Mouse (Mus musculus) heart, embryonic 15.5 days (tissue): Measurements from ENCODE around the gene Amigo2. TPM values are rescaled to one million over a fixed set of nuclear protein-coding genes. Genes with fewer than 3 reads are reported as not detected.

Experiments
- ATAC-seq: fragments of 200-750 bp; cut with Nextera tagmentation; replicated peaks from 2 replicates; pipeline ENCODE4 v1.8.0; 2017; ENCODE audit warnings: low read depth, moderate TSS enrichment; ENCODE audit not compliant: insufficient number of reproducible peaks, insufficient read depth, low FRiP score
- H3K27ac ChIP-seq: fragments of 300-500 bp; sonication (generic); 2 replicates; pipeline ENCODE4 v1.5.1; 2015; ENCODE audit warnings: mild to moderate bottlenecking, inconsistent platforms
- H3K27me3 ChIP-seq: fragments of 300-500 bp; sonication (generic); 2 replicates; pipeline ENCODE4 v1.6.1; 2015; ENCODE audit warnings: inconsistent platforms
- H3K36me3 ChIP-seq: fragments of 300-500 bp; sonication (generic); 2 replicates; pipeline ENCODE4 v1.6.1; 2015; ENCODE audit warnings: mild to moderate bottlenecking, inconsistent platforms
- H3K4me1 ChIP-seq: fragments of 300-500 bp; sonication (generic); replicated peaks from 2 replicates; pipeline ENCODE4 v1.6.1; 2015; ENCODE audit warnings: inconsistent platforms
- H3K4me2 ChIP-seq: fragments of 300-500 bp; sonication (generic); 2 replicates; pipeline ENCODE4 v1.6.1; 2015; ENCODE audit warnings: inconsistent platforms, mild to moderate bottlenecking, moderate library complexity
- H3K4me3 ChIP-seq: fragments of 300-500 bp; sonication (generic); 2 replicates; pipeline ENCODE4 v1.5.1; 2015; ENCODE audit warnings: mild to moderate bottlenecking, inconsistent platforms
- H3K9ac ChIP-seq: fragments of 300-500 bp; sonication (generic); 2 replicates; pipeline ENCODE4 v1.6.1; 2015; ENCODE audit warnings: mild to moderate bottlenecking, inconsistent platforms
- H3K9me3 ChIP-seq: fragments of 300-500 bp; sonication (generic); replicated peaks from 2 replicates; pipeline ENCODE4 v1.6.1; 2016; ENCODE audit warnings: inconsistent platforms
- WGBS: fragments of 180-500 bp; shearing (Covaris S2); methylation state at CpG from one replicate; pipeline ENCODE4 v1.1.7; 2015; ENCODE audit warnings: mixed read lengths; 5-methylcytosine and 5-hydroxymethylcytosine counted together
- polyA plus RNA-seq: library from polyadenylated mRNA; unstranded; fragments of >200 nt; fragmentation: Nextera tagmentation; extraction: Ambion mirVana; gene quantifications from 2 replicates; pipeline ENCODE4 v1.2.1, GENCODE M21; 2015

Amigo2 gene
- polyA plus RNA-seq, 1 experiment from 2014 or later = 4.5 TPM

DNA sequence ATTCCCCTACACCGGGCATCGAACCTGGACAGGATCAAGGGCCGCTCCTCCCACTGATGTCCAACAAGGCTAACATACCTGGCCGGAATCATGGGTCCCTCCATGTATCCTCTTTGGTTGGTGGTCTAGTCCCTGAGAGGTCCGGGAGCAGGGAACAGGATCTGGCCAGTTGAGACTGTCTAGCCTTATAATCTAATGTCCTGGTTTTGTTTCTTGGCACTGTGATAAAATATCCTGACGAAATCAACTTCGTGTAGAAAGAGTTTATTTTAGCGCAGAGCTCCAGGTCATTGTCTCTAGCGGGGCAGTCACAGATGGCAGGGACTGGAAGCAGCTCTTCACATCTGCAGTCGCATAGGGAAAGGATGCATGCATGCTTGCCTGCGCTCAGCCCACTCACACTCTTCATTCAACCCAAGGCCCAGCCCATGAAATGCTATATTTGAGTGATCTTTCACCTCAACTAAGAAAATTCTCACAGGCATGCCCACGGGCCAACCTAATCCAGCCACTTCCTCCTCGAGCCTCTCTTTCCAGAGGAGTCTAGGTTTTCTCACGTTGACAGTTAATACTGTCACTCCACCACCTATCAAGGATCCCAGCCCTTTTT, 19.3 kb upstream of the Amigo2 start:
- Histone ChIP-seq H3K9ac (no peak overlapping the region), H3K9me3 (no peaks in the 10 kb centered on the region), H3K4me1 (no peaks in the 10 kb centered on the region), H3K27ac (no peak overlapping the region), H3K36me3 (no peaks in the 10 kb centered on the region), H3K4me2 (no peak overlapping the region), H3K4me3 (no peak overlapping the region), H3K27me3 (no peaks in the 10 kb centered on the region)
- 71% methylated on average over 14 of the region's 14 CpGs for WGBS
- ATAC-seq = no peak

DNA sequence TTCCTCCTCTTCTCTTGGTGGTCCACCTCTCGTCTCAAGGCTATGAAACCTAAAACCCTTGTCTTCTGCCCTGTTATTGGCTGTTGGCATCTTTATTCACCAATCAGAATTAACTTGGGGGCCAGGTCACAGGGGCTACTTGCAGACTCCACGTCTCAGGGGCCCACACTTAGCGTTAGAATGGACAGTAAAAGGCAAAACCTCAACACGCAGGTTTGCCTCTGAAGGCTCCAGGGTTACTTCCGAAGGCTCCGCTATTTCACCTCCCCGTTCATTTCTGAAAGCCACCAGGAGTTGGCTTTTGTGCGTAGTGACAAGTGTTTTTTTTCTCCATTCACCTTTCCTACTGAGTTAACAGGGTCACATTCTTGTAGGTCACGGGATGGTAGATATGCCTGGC, 15.2 kb upstream of the Amigo2 start:
- 75% methylated on average over 9 of the region's 9 CpGs for WGBS
- Histone ChIP-seq H3K36me3 (no peaks in the 10 kb centered on the region), H3K4me3 (no peak overlapping the region), H3K4me2 (no peak overlapping the region), H3K9ac (no peak overlapping the region), H3K9me3 (no peaks in the 10 kb centered on the region), H3K27me3 (no peaks in the 10 kb centered on the region), H3K4me1 (no peaks in the 10 kb centered on the region; the same call in 1 of the 2 replicates), H3K27ac (no peak overlapping the region)
- ATAC-seq = no peak

DNA sequence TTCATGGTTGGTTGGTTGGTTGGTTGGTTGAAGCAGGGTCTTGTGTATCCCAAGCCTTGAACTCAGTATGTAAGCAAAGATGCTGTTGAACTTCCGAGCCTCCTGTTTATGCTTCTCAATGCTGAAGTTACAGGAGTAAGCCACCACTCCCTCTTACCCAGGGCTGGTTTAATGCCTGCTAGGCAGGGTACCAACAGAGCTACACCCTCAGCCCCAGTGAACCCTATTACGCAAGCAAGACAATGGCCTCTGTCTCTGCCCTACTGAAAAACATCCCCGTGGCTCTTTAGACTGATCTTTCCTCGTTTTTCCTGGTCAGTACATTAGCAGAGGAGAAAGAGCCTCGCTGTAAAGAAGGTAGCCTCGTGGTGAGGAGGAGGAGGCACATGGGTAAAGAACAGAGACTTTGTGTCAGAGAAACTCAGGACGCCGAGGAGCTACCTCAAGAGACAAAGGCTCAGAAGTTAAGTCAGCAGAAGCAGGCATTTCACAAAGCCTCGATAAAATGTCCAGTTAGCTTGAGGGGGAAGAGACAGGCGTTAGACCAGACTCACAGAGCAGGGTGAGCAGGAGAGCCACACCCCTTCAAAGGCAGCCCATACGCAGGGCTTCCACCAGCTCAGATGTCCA, 13.0 kb upstream of the Amigo2 start:
- ATAC-seq = no peak
- no peak overlapping the region for H3K4me3 ChIP-seq
- H3K36me3 ChIP-seq = no peaks in the 10 kb centered on the region
- 75% methylated on average over 11 of the region's 11 CpGs for WGBS
- no peak overlapping the region for H3K9ac ChIP-seq
- H3K27me3 ChIP-seq = no peaks in the 10 kb centered on the region
- no peaks in the 10 kb centered on the region; the same call in 1 of the 2 replicates for H3K4me1 ChIP-seq
- no peaks in the 10 kb centered on the region for H3K9me3 ChIP-seq
- no peak overlapping the region for H3K27ac ChIP-seq
- H3K4me2 ChIP-seq = no peak overlapping the region

DNA sequence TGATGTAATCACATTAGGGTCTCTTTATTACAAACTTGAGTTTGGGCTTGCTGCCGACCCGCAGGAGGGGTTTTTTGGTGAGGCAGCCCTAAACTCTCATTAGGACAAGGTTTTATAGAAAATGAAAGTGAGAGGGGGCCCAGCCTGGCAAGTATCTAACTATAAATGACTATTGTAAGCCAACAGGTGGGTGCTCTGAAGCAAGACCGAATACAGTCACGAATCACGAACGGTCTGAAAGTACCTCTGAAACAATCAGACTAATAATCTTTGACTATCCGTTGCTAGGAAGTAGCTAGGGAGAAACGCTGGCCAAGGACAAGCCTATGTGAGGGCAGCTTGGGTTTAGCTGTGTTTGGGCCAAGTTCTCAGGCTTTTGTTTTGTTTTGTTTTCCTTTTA, 12.2 kb upstream of the Amigo2 start:
- ATAC-seq = no peak
- Histone ChIP-seq H3K4me2 (no peak overlapping the region), H3K27me3 (no peaks in the 10 kb centered on the region), H3K4me3 (no peak overlapping the region), H3K9me3 (no peaks in the 10 kb centered on the region), H3K27ac (no peak overlapping the region), H3K9ac (no peak overlapping the region), H3K4me1 (no peaks in the 10 kb centered on the region; the same call in 1 of the 2 replicates), H3K36me3 (no peaks in the 10 kb centered on the region)
- 73% methylated on average over 8 of the region's 8 CpGs for WGBS

DNA sequence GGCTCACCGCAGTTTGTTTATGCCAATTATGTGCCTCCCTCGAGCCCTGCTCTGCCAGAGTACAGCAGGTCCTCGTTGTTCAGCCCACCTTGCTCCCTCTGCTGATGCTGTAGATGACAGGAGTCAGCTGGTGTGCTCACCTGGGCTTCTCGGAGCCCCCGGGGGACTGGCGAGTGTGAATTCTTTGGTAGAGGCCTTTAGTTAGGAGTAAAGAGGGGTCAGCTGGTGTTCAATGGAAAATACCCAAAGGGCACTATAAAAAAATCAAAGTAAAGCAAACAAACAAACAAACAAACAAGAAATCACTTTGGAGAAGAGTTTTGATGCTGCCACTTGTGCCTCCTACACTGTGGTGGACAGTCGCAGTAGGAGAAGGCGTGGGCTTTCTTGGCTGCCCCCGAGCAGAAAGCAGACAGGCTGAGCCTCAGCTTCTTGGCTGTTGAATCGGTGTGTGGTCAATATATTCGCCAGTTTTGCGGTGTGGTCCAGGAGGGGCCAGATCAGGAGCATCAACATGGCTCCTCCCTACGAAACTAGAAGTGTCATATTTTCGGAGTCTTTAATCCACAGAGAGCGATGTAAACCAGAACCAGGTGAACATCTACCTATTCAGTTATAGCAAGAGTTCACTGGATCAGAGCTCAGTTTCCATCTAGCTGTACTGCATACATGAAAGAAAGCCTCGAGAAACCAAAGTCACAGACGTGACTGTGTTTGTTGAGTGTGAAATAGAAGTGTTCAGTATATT, 11.6 kb upstream of the Amigo2 start:
- H3K27me3 ChIP-seq = no peaks in the 10 kb centered on the region
- ATAC-seq = no peak
- no peaks in the 10 kb centered on the region for H3K9me3 ChIP-seq
- no peak overlapping the region for H3K9ac ChIP-seq
- no peaks in the 10 kb centered on the region; the same call in 1 of the 2 replicates for H3K4me1 ChIP-seq
- H3K36me3 ChIP-seq = no peaks in the 10 kb centered on the region
- H3K4me3 ChIP-seq = no peak overlapping the region
- WGBS = 86% methylated on average over 17 of the region's 17 CpGs
- H3K27ac ChIP-seq = no peak overlapping the region
- no peak overlapping the region for H3K4me2 ChIP-seq

DNA sequence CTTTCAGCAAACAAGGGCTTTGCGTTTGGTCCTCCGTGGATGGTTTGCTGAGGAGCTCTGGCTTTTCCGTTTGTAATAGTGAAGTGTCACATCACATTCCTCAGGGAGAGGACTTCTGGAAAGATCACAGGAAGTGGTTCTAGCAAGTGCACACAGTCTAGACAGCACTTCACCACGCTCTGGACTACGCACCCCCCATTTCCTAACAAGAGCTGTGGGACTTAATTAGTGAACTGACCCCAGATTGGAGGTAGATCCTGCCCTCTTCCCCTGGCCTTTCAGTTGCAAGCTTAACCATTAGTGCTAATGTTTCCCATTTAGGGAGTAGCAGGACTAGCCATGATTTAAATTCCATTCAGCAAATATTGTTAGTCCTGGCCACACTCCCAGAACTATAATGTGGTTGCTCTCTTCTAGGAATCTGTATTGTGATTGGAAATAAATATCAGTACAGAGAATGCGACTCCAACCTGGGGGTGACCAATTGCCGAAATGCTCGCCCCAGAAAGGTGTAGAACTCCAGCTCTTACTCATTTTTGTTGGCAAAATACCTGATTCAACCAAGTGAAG, 10.2 kb upstream of the Amigo2 start:
- ATAC-seq = no peak
- Histone ChIP-seq H3K4me1 (no peaks in the 10 kb centered on the region; the same call in 1 of the 2 replicates), H3K4me3 (no peak overlapping the region), H3K27me3 (no peaks in the 10 kb centered on the region), H3K4me2 (no peak overlapping the region), H3K9ac (no peak overlapping the region), H3K9me3 (no peaks in the 10 kb centered on the region), H3K36me3 (no peaks in the 10 kb centered on the region), H3K27ac (no peak overlapping the region; the same call in 1 of the 2 replicates)
- WGBS = 52% methylated on average over 8 of the region's 8 CpGs

DNA sequence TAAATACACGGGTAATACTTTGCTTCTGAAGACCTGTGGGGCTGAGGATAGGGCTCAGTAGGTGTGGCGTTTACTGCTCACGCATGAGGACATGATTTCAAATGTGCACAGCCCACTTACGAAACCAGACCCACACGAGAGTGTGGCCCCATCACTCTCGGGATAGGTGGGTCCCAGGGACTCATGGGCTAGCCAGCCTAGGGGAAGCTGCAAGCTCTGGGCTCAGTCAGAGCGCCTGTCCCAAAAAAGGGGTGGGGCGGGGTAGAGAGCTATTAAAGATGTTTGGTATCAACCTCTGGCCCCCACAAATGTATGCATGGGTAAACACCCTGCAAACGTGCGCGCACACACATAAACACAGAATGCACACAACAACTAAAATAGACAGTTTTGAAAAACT, 9.3 kb upstream of the Amigo2 start:
- no peak for ATAC-seq
- H3K9me3 ChIP-seq = no peaks in the 10 kb centered on the region
- no peak overlapping the region for H3K4me2 ChIP-seq
- H3K4me3 ChIP-seq = no peak overlapping the region
- H3K9ac ChIP-seq = no peak overlapping the region
- no peaks in the 10 kb centered on the region for H3K27me3 ChIP-seq
- WGBS = 90% methylated on average over 11 of the region's 11 CpGs
- H3K27ac ChIP-seq = no peak overlapping the region
- H3K36me3 ChIP-seq = no peaks in the 10 kb centered on the region
- H3K4me1 ChIP-seq = no peaks in the 10 kb centered on the region; the same call in 1 of the 2 replicates

DNA sequence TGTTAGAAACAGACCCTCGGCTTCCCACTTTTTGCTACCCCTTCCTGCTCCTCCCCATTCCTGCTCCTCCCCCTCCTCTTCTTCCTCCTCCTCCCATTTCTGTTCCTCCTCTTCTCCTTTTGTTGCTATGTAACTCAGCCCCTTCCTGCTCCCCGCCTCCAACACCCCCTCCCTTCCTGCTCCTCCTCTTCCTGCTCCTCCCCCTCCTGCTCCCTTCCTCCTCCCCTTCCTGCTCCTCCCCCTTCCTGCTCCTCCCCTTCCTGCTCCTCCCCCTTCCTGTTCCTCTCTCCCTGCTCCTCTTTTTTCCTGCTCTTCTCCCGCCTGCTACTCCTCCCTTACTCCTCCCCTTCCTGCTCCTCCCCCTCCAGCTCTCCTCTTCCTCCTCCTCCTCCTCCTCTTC, 8.7 kb upstream of the Amigo2 start:
- no peaks in the 10 kb centered on the region for H3K27me3 ChIP-seq

DNA sequence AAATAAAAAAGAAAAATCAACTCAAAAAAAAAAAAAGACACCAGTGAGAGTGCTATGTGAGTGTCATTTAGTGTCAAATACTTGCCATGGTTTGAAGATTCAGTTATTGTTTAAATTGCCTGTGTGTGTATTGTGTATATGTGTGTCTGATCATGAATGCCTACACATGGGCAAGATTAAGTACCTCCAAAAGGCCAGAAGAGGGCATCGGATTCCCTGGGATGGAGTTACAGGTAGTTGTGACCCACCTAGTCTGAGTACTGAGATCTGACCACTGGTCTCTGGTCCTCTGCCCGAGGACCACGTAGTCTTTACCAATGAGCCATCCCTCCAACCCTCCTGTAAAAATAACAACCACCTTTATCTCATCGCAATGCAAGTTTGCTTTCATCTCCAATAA, 7.3 kb upstream of the Amigo2 start:
- no peaks in the 10 kb centered on the region for H3K36me3 ChIP-seq
- 89% methylated on average over 4 of the region's 4 CpGs for WGBS
- H3K27ac ChIP-seq = no peak overlapping the region
- no peak overlapping the region for H3K4me2 ChIP-seq
- H3K4me1 ChIP-seq = no peaks in the 10 kb centered on the region; the same call in 1 of the 2 replicates
- no peaks in the 10 kb centered on the region for H3K9me3 ChIP-seq
- no peak overlapping the region for H3K4me3 ChIP-seq
- ATAC-seq = no peak
- H3K9ac ChIP-seq = no peak overlapping the region
- H3K27me3 ChIP-seq = no peaks in the 10 kb centered on the region

More for the DNA sequence above, 8.7 kb upstream of the Amigo2 start:
- 96% methylated on average over 3 of the region's 3 CpGs for WGBS
- no peak for ATAC-seq
- Histone ChIP-seq H3K36me3 (no peaks in the 10 kb centered on the region), H3K4me1 (no peaks in the 10 kb centered on the region; the same call in 1 of the 2 replicates), H3K4me2 (no peak overlapping the region), H3K9ac (no peak overlapping the region), H3K9me3 (no peaks in the 10 kb centered on the region), H3K27ac (no peak overlapping the region), H3K4me3 (no peak overlapping the region)

DNA sequence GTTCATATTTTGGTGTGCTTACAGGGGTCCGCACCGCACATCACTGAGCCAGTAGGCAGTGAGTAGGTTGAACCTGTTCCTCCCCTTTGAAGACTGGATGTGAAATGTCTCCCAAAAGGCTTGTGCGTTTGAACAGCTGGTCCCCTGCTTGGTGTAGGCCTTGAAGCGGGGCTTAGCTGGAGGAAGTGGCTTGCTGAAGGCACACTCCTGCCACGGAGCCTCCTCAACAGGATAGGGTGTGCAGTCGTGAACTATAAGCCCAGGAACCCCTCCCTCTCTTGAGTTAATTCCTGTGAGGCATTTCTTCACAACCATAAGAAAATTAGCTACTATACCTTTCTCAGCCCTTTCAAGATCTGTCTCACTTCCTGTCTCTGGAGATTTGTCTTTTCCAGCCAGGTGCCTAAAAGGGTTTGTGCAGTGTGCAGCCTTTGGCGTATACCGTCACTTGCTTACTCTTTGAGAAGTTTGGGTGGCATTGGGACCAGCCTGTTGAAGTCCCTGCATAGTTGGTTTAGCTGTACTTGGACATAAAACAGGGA, 5.5 kb upstream of the Amigo2 start:
- H3K27me3 ChIP-seq = no peaks in the 10 kb centered on the region
- H3K9me3 ChIP-seq = no peaks in the 10 kb centered on the region
- no peak overlapping the region for H3K27ac ChIP-seq
- no peak overlapping the region for H3K4me2 ChIP-seq
- no peak overlapping the region for H3K9ac ChIP-seq
- no peak overlapping the region for H3K4me3 ChIP-seq
- 80% methylated on average over 8 of the region's 8 CpGs for WGBS
- no peaks in the 10 kb centered on the region for H3K36me3 ChIP-seq
- no peaks in the 10 kb centered on the region; the same call in 1 of the 2 replicates for H3K4me1 ChIP-seq
- no peak for ATAC-seq

DNA sequence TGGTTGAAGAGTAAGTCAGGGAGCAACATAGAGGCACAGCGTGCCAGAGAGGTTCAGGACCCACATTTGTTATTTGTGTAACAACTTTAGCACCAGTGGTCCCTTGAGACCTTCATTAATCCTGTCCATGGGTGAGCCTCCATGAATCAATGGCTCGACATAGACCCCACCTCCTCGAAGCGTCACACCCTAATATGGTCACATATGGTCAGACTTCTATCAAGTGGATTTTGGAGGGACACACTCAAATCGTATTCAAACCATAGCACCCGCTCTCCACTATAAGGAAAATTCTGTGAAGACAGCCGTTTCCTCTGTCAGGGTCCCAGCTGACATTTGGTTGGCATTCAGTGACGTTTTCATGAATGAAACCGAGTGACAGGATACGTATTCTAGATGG, 2.2 kb upstream of the Amigo2 start:
- H3K9ac ChIP-seq = no peak overlapping the region
- H3K27ac ChIP-seq = no peak overlapping the region
- no peaks in the 10 kb centered on the region for H3K9me3 ChIP-seq
- no peak for ATAC-seq
- H3K36me3 ChIP-seq = no peaks in the 10 kb centered on the region
- 92% methylated on average over 10 of the region's 10 CpGs for WGBS
- no peak overlapping the region for H3K4me3 ChIP-seq
- no peak overlapping the region for H3K4me2 ChIP-seq
- 0 out of 2 replicates have a peak, but pooled peaks cover 2% of the 10 kb centered on the region for H3K4me1 ChIP-seq
- H3K27me3 ChIP-seq = peaks cover 17% of the 10 kb centered on the region
